In genomic region chr5:3491084-3491483, GRCm38 (mm10) we compare ENCODE assay signal across 7 mouse cellular contexts. TPM values are rescaled to one million over a fixed set of nuclear protein-coding genes. Genes with fewer than 3 reads are reported as not detected.
A peak's percentile ranks its signal among the peaks of the same experiment; 100 is the strongest.
DNase-seq lines count a peak whose midpoint lies in the region; ATAC-seq and TF ChIP-seq lines count a peak whose summit lies in the region.

No protein-coding gene starts in this region.

- DNase-seq in embryo, embryonic 10.5 days (ENCODE audit: low spot score) = peak; percentile 37
- peak; percentile 50 for DNase-seq in large intestine, adult 2 months (ENCODE audit: low read depth, low spot score)
- peak; percentile 28 for DNase-seq in ovary, postnatal 10 days (ENCODE audit: low spot score)
- DNase-seq in thymus, adult 2 months = no peak
- DNase-seq in layer of hippocampus, adult 18-20 months (ENCODE audit: low spot score in 2 of 2) = no peak
- no peak for DNase-seq in left cerebral cortex, postnatal 10 days (ENCODE audit: extremely low spot score in 1 of 2, low spot score in 2 of 2)

- TF ChIP-seq POLR2A in thymus, adult 2 months (IDR thresholded peaks at IDR 0.05; ENCODE audit: control insufficient read depth, extremely low read depth, insufficient read depth, low read length, poor library complexity) = no peak

- intact Hi-C loops in left cerebral cortex, postnatal 10 days (cut with DNase I) = no loop called here

- H3K9ac ChIP-seq in heart, embryonic 13.5 days = peak overlapping the region; percentile 44; the same call in 1 of the 2 replicates

- H3K36me3 ChIP-seq in heart, embryonic 13.5 days = peaks cover 18% of the 10 kb centered on the region
- no peaks in the 10 kb centered on the region for H3K36me3 ChIP-seq in thymus, adult 2 months (ENCODE audit: control insufficient read depth, insufficient read depth, low read length)

- H3K4me2 ChIP-seq in heart, embryonic 13.5 days = no peak overlapping the region

- no peak for TF ChIP-seq CTCF in thymus, adult 2 months (IDR thresholded peaks at IDR 0.05; ENCODE audit: borderline replicate concordance, control insufficient read depth, extremely low read depth, insufficient read depth, low read length, poor library complexity)

- no peak overlapping the region for H3K27ac ChIP-seq in heart, embryonic 13.5 days (replicated peaks)
- H3K27ac ChIP-seq in thymus, adult 2 months (ENCODE audit: control insufficient read depth, insufficient read depth, low read length) = no peak overlapping the region

- H3K4me1 ChIP-seq in heart, embryonic 13.5 days = peaks cover 34% of the 10 kb centered on the region
- peaks cover 5% of the 10 kb centered on the region for H3K4me1 ChIP-seq in thymus, adult 2 months (replicated peaks; ENCODE audit: control insufficient read depth, insufficient read depth, low read length)

- WGBS in heart, embryonic 13.5 days = 66% methylated on average over 9 of the region's 9 CpGs
- 23% methylated on average over 9 of the region's 9 CpGs for WGBS in large intestine, adult 2 months
- WGBS in thymus, adult 2 months = 75% methylated on average over 9 of the region's 9 CpGs

- no peaks in the 10 kb centered on the region for H3K27me3 ChIP-seq in heart, embryonic 13.5 days (replicated peaks)
- no peaks in the 10 kb centered on the region for H3K27me3 ChIP-seq in thymus, adult 2 months (ENCODE audit: control insufficient read depth, insufficient read depth, low read length)

- H3K4me3 ChIP-seq in heart, embryonic 13.5 days = no peak overlapping the region
- no peak overlapping the region for H3K4me3 ChIP-seq in thymus, adult 2 months (ENCODE audit: control insufficient read depth, insufficient read depth, low read length)

- ATAC-seq in heart, embryonic 13.5 days (ENCODE audit: extremely low read depth, insufficient number of reproducible peaks, low FRiP score, low TSS enrichment) = no peak

- H3K9me3 ChIP-seq in heart, embryonic 13.5 days = no peaks in the 10 kb centered on the region

RNA-seq across cellular contexts. Expression of gene Fam133b, which starts 52.5 kb away (rescaled TPM):
- polyA plus RNA-seq in heart, embryonic 13.5 days (2015; fragmentation: Nextera tagmentation; extraction: Ambion mirVana) = 15.2 and 15.7 TPM in 2 replicates
- 4.4 and 5.3 TPM in 2 replicates for polyA plus RNA-seq in large intestine, adult 2 months (2012; rRNA removed)
- 13.4 and 13.7 TPM in 2 replicates for polyA plus RNA-seq in thymus, adult 2 months (2012; rRNA removed)
- total RNA-seq in layer of hippocampus, adult 18-20 months (2021) = 10 to 100 TPM; 42.9 to 44.1 TPM
- 10 to 100 TPM; 37.0 to 39.3 TPM for total RNA-seq in left cerebral cortex, postnatal 10 days (2021)

Comparison
In these comparisons a context has a peak if more than half of its experiments do, and no peak if none do; other contexts are left out.
1. DNase-seq: peak in embryo, embryonic 10.5 days (single experiment), large intestine, adult 2 months (single experiment) and ovary, postnatal 10 days (single experiment); none in thymus, adult 2 months (single experiment), layer of hippocampus, adult 18-20 months (0 of 2) and left cerebral cortex, postnatal 10 days (0 of 2).